Mouse (Mus musculus) activated CD4-positive, CD25-positive, alpha-beta regulatory T cell, adult 4 months (primary cell): ENCODE results near the gene Ak2. TPM values are rescaled to one million over a fixed set of nuclear protein-coding genes. Genes with fewer than 3 reads are reported as not detected.

Experiments used
- ATAC-seq: one replicate; pipeline ENCODE4 v1.8.0; 2017
- polyA plus RNA-seq, 2 experiments: library from polyadenylated mRNA; unstranded; fragments of 100-300 nt; shearing (Covaris generic); gene quantifications; one replicate each; pipeline ENCODE4 v1.2.1; 2017

The Ak2 gene
- polyA plus RNA-seq, 2 experiments from 2014 or later = 62.4 to 108 TPM

DNA sequence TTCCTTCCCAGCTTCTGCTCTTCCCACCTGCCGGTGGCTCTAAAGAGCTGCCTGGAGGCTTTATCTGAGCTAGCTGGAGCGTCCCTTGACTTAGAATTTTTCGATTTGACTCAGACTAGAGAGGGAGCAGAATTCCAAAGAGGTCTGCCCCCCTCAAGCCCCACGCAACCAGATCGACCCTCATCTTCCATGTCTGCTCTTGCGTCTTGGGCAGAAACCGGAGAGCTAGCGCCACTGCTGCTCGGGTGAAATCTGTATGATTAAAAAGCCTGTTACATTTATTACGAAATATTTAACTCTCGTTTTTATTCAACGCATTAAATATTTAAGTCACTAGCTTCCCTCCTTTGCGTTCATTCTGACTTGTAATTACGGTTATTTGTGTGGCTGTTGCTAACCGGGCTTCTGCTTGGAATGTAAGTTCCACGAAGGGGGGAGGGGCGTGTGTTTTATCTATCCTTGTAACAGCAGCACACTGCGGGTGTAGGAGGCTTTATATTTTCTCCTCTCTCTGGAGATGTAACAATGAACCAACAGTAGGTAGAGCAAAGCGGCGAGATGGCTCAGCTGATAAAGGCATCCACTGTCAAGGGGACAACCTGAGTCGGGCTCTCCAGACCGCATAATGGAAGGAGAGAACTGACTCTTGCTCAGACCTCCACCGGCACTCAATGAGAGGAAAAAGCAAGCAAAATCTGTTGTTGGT is 57.7 kb downstream of the Ak2 start:
- ATAC-seq = no peak

- ATAC-seq = no peak
These were observed 58.6 kb downstream of the Ak2 start for GRCm38 (mm10) chr4:129050365-129050764.

DNA sequence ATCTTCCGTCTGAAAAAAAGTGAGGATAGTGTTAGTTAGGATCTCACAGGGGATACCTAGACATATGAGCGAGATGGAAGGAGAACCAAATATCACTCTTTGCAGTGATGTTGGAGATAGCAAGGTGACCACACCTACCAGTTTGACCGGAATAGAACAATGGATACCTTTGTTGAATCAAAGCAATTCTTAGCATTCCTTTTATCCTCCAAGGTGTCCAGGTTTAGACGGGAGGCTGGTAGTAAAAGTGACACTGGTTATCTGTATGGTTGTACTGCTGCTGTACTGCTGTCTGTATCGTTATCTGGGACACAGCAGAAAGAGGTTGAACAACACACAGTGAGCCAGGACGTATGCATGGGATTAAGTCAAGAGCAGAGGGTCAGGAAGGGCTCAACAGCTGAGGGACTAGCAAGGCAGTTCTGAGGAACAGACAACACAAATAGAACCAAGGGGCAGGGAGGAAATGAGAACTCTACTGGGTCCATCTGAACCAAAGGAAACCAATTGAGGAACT is 59.2 kb downstream of the Ak2 start:
- no peak for ATAC-seq

- no peak for ATAC-seq
These were observed 59.9 kb downstream of the Ak2 start for GRCm38 (mm10) chr4:129051461-129052183.

DNA sequence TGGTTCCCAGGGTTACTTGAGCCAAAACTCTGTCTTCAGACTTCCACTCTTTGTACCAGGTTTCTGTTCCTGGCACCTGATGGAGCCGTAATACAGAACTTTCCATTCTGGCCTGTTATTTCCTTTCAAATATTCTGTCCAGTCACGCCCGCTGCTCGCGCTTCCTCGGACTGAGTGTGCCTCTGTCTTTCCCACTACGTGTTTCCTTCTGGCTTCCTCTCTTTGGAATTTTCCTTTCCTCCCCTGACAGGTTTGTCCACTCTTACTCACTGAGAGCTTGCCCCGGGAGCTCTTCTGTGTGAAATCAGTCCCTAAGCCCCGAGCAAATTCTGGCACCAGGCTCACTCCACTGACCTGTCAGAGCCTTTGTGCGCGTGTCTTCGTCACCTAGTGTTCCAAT is 63.0 kb downstream of the Ak2 start:
- ATAC-seq = no peak

DNA sequence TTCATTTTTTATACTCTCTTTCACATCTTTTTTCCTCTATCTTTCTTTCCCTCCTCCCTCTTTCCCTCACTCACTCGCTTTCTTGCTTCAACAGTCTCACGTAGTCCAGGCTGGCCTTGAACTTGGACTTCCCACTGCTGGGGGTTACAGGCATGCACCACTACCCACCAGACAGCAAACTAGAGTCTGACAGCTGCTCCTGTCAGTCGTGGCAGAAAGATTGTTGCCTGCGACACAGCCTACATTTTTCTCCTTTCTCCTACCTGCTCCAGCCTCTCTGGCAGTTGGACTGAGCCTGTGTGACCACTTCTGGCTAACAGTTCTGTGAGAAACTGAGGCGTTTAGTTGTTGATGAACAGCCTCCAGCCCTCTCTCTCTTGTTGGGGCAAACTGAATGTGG is 63.8 kb downstream of the Ak2 start:
- ATAC-seq = no peak

DNA sequence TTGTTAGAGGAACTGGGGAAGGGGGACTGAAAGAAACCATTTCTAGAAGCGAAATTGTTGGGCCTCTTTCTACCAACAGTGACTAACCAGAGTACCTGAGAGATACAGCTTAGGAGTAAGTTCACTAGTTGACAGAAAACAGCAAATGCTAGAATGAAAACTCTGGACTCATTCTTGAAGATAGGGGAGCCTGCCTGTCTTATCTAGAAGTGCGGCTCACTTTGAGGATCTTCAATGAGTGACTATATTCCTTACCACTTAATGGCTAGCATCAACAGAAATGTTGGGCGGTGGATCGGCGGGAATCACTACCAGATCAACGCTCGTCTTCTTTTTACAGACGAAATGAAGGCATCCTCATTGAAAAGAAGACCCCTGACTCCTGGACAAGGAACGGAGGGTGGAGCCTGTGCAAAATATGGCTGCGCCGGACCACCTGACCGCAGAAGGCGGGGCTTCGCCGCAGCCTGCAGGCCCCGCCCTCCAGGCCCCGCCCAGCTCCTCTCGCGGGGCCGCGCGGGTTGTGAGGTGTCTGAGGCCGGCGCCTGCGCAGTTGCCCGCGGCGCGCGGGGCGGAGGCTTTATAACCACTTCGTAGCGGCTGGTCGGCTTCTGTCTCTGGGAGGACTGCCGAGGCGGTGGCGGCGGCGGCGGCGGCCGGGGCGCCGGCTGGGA is 65.9 kb downstream of the Ak2 start:
- ATAC-seq = peak; percentile 72

DNA sequence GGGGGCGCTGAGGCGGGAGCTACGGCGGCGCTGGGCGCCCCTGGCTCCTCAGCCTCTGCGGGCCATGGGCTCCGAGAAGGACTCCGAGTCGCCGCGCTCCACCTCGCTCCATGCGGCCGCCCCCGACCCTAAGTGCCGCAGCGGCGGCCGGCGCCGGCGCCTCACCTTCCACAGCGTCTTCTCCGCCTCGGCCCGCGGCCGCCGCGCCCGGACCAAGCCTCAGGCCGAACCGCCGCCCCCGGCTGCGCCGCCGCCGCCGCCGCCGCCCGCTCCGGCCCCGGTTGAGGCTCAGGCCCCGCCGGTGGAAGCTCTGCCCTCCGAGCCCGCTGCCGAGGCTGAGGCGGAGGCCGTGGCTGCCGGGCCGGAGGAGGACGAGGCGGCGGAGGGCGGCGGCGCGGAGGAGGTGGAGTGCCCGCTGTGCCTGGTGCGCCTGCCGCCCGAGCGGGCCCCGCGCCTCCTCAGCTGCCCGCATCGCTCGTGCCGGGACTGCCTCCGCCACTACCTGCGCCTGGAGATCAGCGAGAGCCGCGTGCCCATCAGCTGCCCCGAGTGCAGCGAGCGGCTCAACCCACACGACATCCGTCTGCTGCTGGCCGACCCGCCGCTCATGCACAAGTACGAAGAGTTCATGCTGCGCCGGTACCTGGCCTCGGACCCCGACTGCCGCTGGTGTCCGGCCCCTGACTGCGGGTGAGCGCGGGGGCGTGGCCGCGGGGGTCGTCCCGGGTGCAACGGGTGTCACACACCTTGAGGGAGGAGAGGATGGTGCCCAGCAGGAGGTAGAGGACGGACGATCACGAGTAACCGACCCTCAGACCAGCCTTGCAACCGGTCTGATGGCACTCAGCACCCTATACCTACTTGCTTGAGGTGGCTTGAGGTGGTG is 66.7 kb downstream of the Ak2 start, which contains the start of gene Rnf19b:
Gene Rnf19b, plus strand, starts transcription at position 65 of the 886 bp plus-strand sequence.
- ATAC-seq = peak; percentile 14

DNA sequence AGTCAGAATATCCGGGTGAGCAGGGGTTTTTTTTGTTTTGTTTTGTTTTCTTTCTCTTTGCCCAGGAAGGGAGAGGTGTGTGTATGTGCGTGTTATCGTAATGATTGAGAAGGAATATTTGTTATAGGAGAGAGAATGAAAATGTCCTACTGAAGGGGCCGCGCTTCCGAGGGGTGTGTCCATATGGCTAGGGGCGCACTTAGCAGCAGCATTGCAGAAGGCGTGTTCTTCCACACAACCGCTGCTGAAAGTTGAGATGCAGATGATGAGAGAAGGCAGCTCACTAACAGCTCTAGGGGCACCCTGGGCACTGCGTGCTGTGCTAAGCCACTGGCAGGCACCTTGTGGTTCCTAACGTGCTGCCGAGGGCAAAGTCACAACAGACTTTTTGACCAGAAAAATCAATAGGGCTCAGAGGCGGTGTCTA is 67.4 kb downstream of the Ak2 start:
- ATAC-seq = peak; percentile 28

DNA sequence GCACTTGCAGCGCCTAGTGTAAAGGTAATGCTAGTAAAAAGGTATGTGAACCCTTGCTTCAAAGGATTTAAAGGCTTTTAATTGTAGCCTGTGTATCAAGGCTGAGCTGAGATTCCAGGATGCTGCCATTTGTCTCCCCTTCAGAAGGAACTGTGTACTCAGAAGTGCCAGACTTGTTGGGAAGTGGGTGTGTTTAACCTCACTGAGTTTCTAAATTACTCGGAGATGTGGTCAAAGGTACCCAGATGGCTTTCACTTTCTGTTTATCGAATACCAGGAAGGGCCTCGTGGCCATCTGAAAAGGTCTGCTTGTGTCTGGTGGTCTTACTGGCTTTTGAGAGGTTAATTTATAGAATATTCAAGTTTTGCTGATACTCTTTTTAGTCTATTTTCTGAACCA is 68.2 kb downstream of the Ak2 start:
- ATAC-seq = peak; percentile 49

Other genes with a start within 250 kb of the Ak2 start
- not detected for gene A3galt2, start 236.6 kb upstream of the Ak2 start, polyA plus RNA-seq
- gene Zfp362, start 185.9 kb upstream of the Ak2 start, polyA plus RNA-seq = 10 to 100 TPM in 1 of 2 experiments, 1 to 10 TPM in 1; 6.9 to 13.2 TPM
- gene Trim62, start 108.4 kb upstream of the Ak2 start, polyA plus RNA-seq = 1 to 10 TPM in 1 of 2 experiments, under 1 TPM in 1; 0.96 to 1.6 TPM
- gene Azin2, start 29.5 kb upstream of the Ak2 start, polyA plus RNA-seq = under 1 TPM in 1 of 2 experiments, not detected in 1; 0.34 TPM
- gene Rnf19b, start 66.3 kb downstream of the Ak2 start, polyA plus RNA-seq = 10 to 100 TPM; 18.9 TPM
- gene Tmem54, start 113.6 kb downstream of the Ak2 start, polyA plus RNA-seq = not detected
- gene Hpca, start 130.1 kb downstream of the Ak2 start, polyA plus RNA-seq = not detected
- under 1 TPM; 0.28 to 0.56 TPM for gene Fndc5, start 145.0 kb downstream of the Ak2 start, polyA plus RNA-seq
- gene S100pbp, start 197.8 kb downstream of the Ak2 start, polyA plus RNA-seq = 10 to 100 TPM; 24.4 to 26.3 TPM
- 10 to 100 TPM; 26.3 to 28.5 TPM for gene Yars, start 197.8 kb downstream of the Ak2 start, polyA plus RNA-seq